Mouse (Mus musculus) kidney, postnatal 4 days (tissue): ENCODE measurements around the gene Ptbp1.

Experiments used
- DNase-seq, 2 experiments: peaks; one replicate each; pipeline ENCODE4 v3.0.0; 2021; ENCODE audit warnings: mixed read lengths in 2 of 2

The Ptbp1 gene

GRCm38 (mm10) chr10:79859116-79859515, 4.9 kb downstream of the Ptbp1 start:
- peak; percentile 49 to 62 for DNase-seq

DNA sequence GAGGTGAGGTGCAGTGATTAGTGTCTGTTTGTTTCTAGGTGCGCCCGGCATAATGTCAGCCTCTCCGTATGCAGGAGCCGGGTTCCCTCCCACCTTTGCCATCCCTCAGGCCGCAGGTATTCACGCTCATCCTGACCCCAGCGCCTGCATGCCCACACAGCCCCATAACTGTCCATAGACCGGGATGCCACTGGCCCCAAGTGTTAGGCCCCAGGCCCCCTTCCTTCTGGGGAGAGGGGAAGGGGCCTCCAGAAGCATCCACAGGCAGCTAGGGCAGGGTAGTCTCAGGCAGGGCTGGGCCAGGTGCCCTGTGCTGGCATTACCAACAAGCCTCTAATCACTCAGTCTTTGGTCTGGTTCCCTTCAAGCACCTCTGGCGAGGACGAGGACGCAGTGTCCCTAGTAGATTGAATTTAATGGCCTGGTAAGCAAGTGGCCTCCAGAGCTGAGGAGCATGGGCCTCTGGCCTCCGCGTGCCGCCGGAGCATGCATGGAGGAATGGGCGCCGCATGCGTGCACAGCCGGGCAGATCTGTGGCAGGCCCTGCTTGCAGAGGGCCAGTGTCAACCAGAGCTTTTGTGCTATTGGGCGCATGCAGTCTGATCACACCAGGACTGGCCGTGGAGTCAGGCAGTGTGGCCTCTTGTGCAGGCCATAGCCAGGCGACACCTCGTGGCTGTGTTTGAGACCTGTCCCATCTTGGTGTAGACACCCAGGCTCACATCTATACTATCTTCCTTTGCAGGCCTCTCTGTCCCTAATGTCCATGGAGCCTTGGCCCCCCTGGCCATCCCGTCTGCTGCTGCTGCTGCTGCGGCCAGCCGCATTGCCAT, 6.1 kb downstream of the Ptbp1 start:
- DNase-seq, result no peak

GRCm38 (mm10) chr10:79861230-79862048, 7.2 kb downstream of the Ptbp1 start:
- DNase-seq, result peak; percentile 58 to 74

DNA sequence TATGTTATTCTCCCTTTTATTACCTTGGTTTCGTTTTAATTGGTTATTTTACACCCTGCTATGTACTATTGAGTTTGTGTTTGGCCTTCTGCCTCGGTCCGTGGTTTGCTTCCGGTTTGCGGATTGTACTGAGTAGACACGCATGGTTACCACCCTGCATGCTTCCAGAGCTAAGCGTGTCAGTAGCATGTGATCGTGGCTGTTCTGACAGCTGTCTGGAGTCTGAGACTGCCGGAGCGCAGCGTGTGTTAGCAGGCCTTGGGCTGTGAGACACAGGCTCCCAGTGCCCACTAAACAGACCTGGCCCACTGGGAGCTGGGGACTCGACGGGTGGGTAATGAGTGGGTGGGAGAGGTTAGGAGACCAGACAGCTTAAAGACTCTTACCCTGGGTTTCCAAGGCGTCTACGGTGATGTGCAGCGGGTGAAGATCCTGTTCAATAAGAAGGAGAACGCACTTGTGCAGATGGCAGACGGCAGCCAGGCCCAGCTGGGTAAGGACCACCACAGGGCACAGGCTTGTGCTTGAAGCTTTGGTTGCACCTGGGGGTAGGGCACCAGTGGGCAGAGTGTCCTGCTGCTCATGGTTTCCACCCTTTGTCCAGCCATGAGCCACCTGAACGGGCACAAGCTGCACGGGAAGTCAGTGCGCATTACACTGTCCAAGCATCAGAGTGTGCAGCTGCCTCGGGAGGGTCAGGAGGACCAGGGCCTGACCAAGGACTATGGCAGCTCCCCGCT, 8.0 kb downstream of the Ptbp1 start:
- DNase-seq, result peak; percentile 42 to 59

DNA sequence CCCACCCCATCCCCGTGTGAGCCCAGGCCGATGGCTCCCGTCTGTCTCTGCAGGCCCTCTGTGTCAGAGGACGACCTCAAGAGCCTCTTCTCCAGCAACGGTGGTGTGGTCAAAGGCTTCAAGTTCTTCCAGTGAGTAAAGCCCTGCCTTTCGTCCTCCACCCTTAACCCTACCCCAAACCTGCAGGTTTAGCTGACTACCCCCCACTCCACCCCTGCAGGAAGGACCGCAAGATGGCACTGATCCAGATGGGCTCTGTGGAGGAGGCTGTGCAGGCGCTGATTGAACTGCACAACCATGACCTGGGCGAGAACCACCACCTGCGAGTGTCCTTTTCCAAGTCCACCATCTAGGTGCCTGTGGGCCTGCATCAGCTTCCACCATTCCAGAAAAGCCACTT, 8.7 kb downstream of the Ptbp1 start:
- DNase-seq, result peak; percentile 52 to 55

GRCm38 (mm10) chr10:79864351-79865188, 10.3 kb downstream of the Ptbp1 start:
- peak in 1 of 2 experiments; percentile 5 for DNase-seq

DNA sequence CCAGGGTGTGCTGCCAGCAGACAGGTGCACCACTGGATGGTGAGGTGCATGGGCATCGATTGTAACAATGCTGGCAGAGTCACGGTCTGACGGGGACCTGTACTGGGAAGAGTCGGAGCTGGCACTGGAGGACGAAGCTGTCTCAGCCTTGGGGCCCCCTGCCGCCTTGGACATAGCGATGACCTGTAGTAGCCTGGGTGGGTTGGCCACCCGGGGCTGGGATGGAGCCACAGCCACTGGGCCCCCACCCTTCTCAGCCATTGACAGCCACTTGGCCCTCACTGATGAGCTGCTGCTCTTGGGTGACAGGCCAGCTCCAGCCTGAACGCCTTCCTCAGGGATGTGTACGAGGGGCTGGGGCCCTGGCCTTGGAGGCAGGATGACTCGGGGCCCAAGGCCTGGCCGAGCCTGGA, 11.0 kb downstream of the Ptbp1 start:
- DNase-seq, result peak in 1 of 2 experiments; percentile 52

DNA sequence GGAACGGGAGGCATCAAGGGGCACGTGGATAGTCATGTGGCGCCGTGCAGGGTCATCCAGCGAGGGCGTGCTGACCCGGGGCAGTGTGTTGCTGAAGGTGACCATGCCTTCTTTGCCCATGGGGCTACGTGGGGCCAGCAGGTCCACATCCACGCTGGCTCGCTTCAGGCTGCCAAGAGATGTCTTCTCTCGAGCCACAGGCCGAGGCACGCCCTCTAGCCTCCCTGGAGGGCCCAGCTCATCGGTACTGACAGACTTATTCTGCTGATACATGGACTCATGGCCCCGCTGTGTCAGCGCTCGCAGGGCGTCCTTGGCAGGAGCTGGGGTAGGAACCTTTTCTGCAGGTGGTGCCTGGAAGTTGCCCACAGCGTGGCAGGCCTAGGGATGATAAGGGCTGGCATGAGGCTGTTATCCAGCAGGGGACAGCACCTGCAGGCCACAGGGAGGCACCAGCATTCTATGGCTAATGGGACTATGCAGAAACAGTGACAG, 11.6 kb downstream of the Ptbp1 start:
- peak; percentile 50 to 70 for DNase-seq

GRCm38 (mm10) chr10:79866601-79867000, 12.4 kb downstream of the Ptbp1 start:
- DNase-seq, result no peak

DNA sequence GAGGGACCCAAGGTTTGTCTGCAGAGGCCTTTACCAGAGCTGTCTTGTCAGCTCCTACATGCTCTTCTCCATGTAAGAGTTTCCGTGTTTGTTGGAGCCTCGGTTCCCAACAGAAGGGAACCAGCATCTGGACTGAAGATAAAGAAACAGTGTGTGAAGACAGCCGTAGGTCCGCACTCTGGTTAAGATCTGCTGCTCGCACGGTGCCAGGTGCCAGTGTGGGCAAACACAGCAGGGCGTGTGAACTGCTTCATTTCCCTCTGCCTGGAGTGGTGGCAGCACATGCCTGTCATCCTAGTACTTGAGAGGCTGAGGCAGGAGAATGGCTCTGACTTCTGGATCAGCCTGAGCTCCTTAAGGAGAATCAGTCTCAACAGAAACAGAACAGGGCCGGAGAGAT, 17.6 kb downstream of the Ptbp1 start:
- DNase-seq, result no peak

DNA sequence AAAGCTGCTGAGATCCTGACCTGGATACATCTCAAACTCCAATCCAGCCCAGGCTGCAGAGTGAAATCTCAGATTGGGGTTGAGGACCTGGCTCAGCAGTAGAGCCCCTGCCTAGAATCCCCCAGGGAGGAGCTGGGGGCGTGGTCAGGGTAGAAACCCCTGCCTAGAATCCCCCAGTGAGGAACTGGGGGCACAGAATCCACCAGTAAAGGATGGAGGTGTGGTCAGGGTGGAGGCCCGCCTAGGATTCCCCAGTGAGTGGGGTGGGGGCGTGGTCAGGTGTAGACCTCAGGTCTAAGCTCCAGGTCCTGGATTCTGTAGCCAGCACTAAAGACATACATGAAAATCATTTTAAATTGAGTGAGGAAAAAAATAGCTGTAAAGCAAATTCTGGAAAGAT, 18.6 kb downstream of the Ptbp1 start:
- DNase-seq, result peak; percentile 27 to 38

DNA sequence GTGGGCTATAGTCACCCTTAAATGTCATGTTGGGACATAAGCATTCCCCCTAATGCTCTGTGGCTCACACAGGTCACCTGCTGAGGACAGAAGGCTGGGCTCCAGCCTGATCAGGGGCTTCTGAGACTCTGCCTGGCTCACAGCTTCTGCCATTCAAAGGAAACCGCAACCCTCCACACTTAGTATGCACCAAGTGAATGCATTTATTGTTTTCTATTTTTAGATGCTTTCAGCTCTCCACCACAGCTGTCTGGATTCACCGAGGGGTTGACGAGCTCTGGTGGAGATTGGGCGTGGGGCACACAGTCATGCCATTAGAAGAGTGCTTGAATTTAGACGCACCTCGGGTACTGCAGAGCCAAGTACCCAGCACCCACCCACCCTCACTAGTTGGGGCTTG, 19.1 kb downstream of the Ptbp1 start:
- no peak for DNase-seq

- DNase-seq, result peak; percentile 19 to 36
These were observed 19.6 kb downstream of the Ptbp1 start for GRCm38 (mm10) chr10:79873715-79874289.

DNA sequence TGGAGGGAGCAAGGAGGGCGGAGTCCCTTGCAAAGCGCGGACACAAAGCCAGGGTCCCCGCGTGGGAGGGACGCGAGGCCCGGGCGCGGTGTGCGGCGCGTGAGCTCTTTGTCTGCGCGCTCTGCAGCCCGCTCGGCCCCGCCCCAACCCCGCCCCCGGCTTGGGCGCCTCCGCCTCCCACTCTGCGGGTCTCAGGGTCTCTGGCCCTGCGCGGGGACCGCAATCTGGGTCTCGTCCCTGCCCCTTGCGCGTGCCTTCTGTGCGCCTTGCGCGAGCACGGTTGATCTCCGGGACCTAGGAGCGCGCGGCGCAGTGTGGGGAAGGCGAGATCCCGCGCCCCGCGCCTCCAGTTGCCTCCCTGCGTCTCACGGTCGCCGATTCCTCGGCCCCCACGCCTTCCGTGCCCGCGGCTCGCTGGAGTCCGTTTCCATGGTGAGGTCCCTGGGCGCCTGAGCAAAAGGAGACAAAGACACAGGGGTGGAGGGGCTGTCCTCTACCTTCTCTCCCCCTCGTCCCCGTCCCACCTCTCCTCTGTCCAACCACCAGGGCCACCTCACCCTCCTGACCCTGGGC, 20.1 kb downstream of the Ptbp1 start, which contains the start of the genes Prtn3 and Plppr3:
Prtn3 (plus strand) TSS at position 187 of the 573 bp plus-strand sequence.
Plppr3 (minus strand) TSS at position 345 of the 573 bp plus-strand sequence.
- DNase-seq, result peak; percentile 76 to 82

GRCm38 (mm10) chr10:79877174-79877573, 22.9 kb downstream of the Ptbp1 start:
- DNase-seq, result peak in 1 of 2 experiments; percentile 52

- peak in 1 of 2 experiments; percentile 68 for DNase-seq
These were observed 23.5 kb downstream of the Ptbp1 start for GRCm38 (mm10) chr10:79877757-79878156.

GRCm38 (mm10) chr10:79879527-79879926, 25.3 kb downstream of the Ptbp1 start:
- DNase-seq, result peak in 1 of 2 experiments; percentile 60

DNA sequence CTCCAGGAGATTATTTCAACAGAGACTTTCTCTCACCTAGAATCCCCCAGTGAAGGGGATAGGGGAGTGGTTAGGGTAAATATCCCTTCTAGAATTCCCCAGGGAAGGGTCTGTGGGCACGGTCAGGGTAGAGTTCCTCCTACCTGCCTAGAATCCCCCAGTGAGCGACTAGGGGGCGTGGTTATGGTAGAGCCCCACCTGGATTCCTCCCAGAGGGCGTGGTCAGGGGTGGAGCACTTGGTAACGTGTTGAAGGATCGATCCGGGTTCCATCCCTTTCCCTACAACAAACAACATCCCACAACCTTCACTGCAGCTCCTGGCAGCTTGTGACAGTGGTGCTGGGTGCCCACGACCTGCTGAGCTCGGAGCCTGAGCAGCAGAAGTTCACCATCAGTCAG, 26.5 kb downstream of the Ptbp1 start:
- DNase-seq, result peak in 1 of 2 experiments; percentile 64

DNA sequence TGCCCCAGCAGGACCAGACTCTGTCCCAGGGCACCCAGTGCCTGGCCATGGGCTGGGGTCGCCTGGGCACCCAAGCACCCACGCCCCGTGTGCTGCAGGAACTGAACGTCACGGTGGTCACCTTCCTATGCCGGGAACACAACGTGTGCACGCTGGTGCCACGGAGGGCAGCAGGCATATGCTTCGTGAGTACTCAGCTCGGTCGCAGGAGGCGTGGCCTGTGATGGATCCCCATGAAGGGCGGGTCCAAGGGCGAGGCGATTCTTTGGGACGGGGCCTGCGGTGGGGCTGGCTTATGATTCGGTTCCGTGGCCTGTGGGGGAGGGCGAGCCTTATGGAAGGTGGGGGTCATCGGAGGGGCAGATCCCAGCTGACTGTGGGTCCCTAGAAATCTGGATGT, 27.8 kb downstream of the Ptbp1 start:
- DNase-seq, result peak; percentile 65 to 75

GRCm38 (mm10) chr10:79883297-79884084, 29.3 kb downstream of the Ptbp1 start:
- peak; percentile 92 to 93 for DNase-seq
